Mouse (Mus musculus) ovary, adult 10 weeks (tissue): ENCODE results near the gene Insr. TPM values are rescaled to one million over a fixed set of nuclear protein-coding genes. Genes with fewer than 3 reads are reported as not detected.

Source experiments
- polyA plus RNA-seq: library from polyadenylated mRNA; stranded (reverse); fragments of 350-450 nt; fragmentation: Illumina TruSeq; extraction: RNeasy Lipid Tissue Mini Kit (QIAGEN cat#74804); gene quantifications from one replicate; pipeline ENCODE4 v1.2.3, GENCODE M21; 2014

Insr gene
- 69.2 TPM for polyA plus RNA-seq

DNA sequence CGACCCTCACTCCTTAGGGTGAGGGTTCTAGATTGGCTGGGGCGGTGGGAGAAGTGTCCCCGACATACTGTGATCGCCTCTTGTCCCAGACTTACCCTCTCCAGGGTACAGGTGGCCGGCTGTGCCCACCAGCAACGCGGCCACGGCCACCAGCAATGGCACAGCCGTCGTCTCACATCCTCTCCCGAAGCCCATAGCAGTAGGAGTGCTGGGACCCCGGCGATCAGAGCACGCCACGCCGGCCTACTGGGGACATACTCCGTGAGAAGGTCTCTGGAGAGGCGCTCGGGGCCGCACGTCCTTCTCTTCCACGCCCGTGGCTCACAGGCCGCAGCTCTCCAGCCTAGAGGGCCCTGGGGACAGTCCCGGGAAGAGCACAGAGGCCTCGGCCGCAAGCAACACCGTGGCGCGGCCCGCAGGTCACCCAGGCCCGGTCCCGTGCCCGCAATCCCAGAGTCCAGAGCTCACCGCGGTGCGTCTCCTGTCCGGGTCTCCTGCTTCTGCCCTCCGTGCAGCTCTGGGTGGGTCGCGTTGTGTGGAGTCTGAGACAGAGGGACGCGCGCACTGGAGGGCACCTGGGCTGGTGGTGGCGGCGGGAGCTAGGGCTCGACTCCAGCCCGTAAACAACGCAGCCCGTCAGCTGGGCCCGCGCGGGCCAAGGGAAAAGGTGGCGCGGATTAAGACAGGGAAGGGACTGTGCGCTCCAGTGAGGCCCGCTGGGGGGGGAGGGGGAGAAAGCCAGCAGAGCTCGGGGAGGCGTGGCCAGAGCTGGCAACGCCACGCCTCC lies at the start of gene Insr:
Gene Insr, minus strand, starts transcription at position 684 of the 787 bp plus-strand sequence.

Other genes starting within 250 kb of the Insr start
- not detected for gene A430078G23Rik, start 73.8 kb upstream of the Insr start, polyA plus RNA-seq
- 6.4 TPM for gene Arhgef18, start 113.4 kb upstream of the Insr start, polyA plus RNA-seq
- gene Pex11g, start 188.1 kb upstream of the Insr start, polyA plus RNA-seq, result 0.54 TPM
- not detected for gene Tex45, start 191.2 kb upstream of the Insr start, polyA plus RNA-seq
- 2.7 TPM for gene Zfp358, start 213.5 kb upstream of the Insr start, polyA plus RNA-seq
- 6.6 TPM for gene Mcoln1, start 220.8 kb upstream of the Insr start, polyA plus RNA-seq
- gene Pnpla6, start 235.8 kb upstream of the Insr start, polyA plus RNA-seq, result 4.0 TPM